Mouse (Mus musculus) erythroblast, embryonic 14.5 days (primary cell): ENCODE results near the gene Eif1b.

ENCODE experiments used
- GATA1 ChIP-seq: IDR thresholded peaks from 2 replicates; pipeline ENCODE4 v1.6.1; 2012; ENCODE audit warnings: low read length, inconsistent platforms, mixed read lengths
- TAL1 ChIP-seq: IDR thresholded peaks from 3 replicates; pipeline ENCODE4 v1.6.1; 2012; ENCODE audit warnings: low read length, inconsistent platforms, mixed read lengths

DNA sequence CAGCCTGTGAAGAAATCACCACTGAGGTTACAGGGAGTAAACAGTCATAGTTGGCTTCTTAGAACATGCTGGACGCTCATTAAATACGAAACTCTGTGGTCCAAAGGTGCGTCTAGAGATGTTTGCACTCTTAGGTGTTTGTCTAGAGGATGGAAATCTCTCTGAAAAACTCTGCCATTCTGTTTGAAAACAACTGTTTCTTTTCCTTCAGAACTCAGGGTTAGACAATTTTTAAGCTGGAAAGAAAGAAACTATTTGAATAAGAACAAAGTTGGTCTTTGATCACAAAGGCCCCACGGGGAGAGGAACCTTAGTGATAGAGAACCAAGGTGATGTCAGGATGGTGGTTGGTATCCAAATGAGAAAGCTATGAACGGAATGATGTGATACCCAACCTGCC, 38.4 kb downstream of the Eif1b start:
- TF ChIP-seq TAL1, result no peak
- no peak for TF ChIP-seq GATA1
